Mouse (Mus musculus): ENCODE data around the gene Kcnb1.

DNA sequence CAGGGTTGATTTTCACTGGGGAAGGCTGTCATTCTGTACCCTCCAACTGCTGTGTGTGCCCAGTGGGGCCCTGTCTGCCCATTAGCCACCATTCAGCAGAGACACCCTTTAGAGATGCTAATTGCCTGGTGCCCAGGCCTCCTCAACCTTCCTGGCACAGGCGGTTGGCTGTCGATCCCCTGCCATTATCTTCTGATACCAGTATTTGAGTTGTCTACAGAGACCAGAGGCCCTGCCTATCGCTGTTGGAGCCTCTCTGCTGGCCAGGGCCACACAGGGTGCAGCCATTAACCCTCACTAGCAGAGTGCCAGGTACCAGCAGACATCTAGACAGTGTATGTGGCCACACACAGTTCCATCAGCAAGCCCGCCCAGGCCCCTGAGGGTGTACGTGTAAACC is 31.2 kb downstream of the Kcnb1 start:
- TF ChIP-seq POLR2A (IDR thresholded peaks at IDR 0.05; ENCODE audit: insufficient read depth, low read length) (no peak), CTCF (IDR thresholded peaks at IDR 0.05; ENCODE audit: low read depth, low read length) (no peak)

Measured in ES-Bruce4 (cell line).